Mouse (Mus musculus) cerebellum, adult 18-20 months (tissue): ENCODE measurements around the gene Usp15.

ENCODE experiments used
- DNase-seq, 2 experiments: peaks; one replicate each; pipeline ENCODE4 v3.0.0; 2021

Gene Usp15

GRCm38 (mm10) chr10:123094504-123094903 lies 102.3 kb downstream of the Usp15 start:
- DNase-seq: no peak

- DNase-seq: no peak
Observed at GRCm38 (mm10) chr10:123092577-123092976, 104.2 kb downstream of the Usp15 start.

- peak; percentile 46 to 65 for DNase-seq
Observed at GRCm38 (mm10) chr10:123091737-123092136, 105.1 kb downstream of the Usp15 start.

GRCm38 (mm10) chr10:123089425-123089930 lies 107.3 kb downstream of the Usp15 start:
- DNase-seq: no peak

- DNase-seq: no peak
Observed at GRCm38 (mm10) chr10:123086847-123087246, 109.9 kb downstream of the Usp15 start.

- no peak for DNase-seq
Observed at GRCm38 (mm10) chr10:123084900-123085641, 111.7 kb downstream of the Usp15 start.

GRCm38 (mm10) chr10:123084307-123084706 lies 112.5 kb downstream of the Usp15 start:
- no peak for DNase-seq

- DNase-seq: peak; percentile 97 to 99
Observed at GRCm38 (mm10) chr10:123076245-123077023, 120.4 kb downstream of the Usp15 start, which contains the start of gene Mon2. Gene Mon2 (minus strand): TSS chr10:123076505.

- DNase-seq: peak in 1 of 2 experiments; percentile 48
Observed at GRCm38 (mm10) chr10:123075751-123076242, 121.0 kb downstream of the Usp15 start.

GRCm38 (mm10) chr10:123071997-123072396 lies 124.8 kb downstream of the Usp15 start:
- no peak for DNase-seq

- DNase-seq: no peak
Observed at GRCm38 (mm10) chr10:123063021-123063420, 133.8 kb downstream of the Usp15 start.

GRCm38 (mm10) chr10:123060831-123061230 lies 136.0 kb downstream of the Usp15 start:
- no peak for DNase-seq

GRCm38 (mm10) chr10:123057082-123057481 lies 139.7 kb downstream of the Usp15 start:
- DNase-seq: no peak

- no peak for DNase-seq
Observed at GRCm38 (mm10) chr10:123056463-123056862, 140.3 kb downstream of the Usp15 start.

GRCm38 (mm10) chr10:123055205-123056000 lies 141.4 kb downstream of the Usp15 start:
- no peak for DNase-seq
